Mouse (Mus musculus): ENCODE measurements around the gene Golga4.

DNA sequence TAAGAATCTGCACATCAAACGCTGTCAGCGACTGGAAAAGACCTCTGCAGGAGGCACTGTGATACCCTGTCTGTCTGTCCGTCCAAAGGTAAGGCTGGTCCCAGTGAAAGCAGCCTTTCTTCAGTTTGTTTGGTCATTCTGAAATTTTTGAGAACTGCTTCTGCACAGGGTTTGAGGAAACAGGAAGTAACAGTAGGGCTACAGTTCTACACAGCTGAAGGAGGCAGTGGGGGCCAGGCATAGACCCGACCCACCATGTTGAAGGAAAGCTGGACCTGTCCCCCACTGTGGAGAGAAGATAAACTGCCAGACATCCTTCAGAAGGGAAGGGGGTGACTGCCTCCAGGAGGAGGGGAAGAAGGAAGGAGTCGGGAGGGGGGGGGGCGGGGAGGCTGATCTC lies 49.7 kb upstream of the Golga4 start:
- TF ChIP-seq CTCF (IDR thresholded peaks at IDR 0.05; ENCODE audit: borderline replicate concordance, insufficient read depth, low read length): no peak
- no peak for TF ChIP-seq POLR2A (IDR thresholded peaks at IDR 0.05; ENCODE audit: low read depth, low read length)
